In the genomic region with DNA sequence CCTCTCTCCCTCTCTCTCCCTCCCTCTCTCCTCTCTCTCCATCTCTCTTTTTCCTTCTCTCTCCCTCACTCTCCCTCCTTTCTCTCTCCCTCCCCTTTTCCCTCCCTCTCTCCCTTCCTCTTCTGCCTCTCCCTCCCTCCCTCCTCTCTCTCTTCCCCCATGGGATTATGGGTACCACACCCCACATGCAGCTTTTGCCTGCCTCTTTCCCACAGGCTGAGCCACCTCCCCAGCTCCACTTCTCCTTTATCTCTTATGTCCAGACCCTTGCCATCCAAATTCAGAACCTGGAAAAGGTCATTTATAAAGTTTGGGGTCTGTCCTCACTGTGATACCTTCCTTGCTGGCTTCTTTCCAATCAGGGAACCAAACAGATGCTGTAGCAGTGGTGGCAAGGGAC, we compare ENCODE assay signal across 18 mouse cellular contexts.
DNase-seq lines count a peak whose midpoint lies in the region; ATAC-seq and TF ChIP-seq lines count a peak whose summit lies in the region.
"Had no signal": no experiment of that assay in that cellular context is flagged by ENCODE, and none has a peak within 500 bp of the region (broad histone marks: within the 10 kb centered on the region; RNA-seq: fewer than 3 reads in every experiment).

No protein-coding gene starts in this region.

- H3K36me3 ChIP-seq in stomach, embryonic 15.5 days: no peaks in the 10 kb centered on the region
- no peaks in the 10 kb centered on the region for H3K36me3 ChIP-seq in stomach, postnatal 0 days (ENCODE audit: control insufficient read depth, insufficient read depth, low read length)
- H3K36me3 ChIP-seq in erythroblast, embryonic 14.5 days (ENCODE audit: control insufficient read depth): peaks cover 13% of the 10 kb centered on the region
- no peaks in the 10 kb centered on the region for H3K36me3 ChIP-seq in liver, embryonic 14.5 days (replicated peaks; ENCODE audit: control insufficient read depth, insufficient read depth, low read depth)
- H3K36me3 ChIP-seq: embryonic facial prominence, embryonic 12.5 days; lung, embryonic 15.5 days had no signal

- no peak for TF ChIP-seq CTCF in stomach, postnatal 0 days (IDR thresholded peaks at IDR 0.05; ENCODE audit: low read depth)
- no peak for TF ChIP-seq CTCF in liver, embryonic 14.5 days (IDR thresholded peaks at IDR 0.05; ENCODE audit: low read depth)

- no peak for TF ChIP-seq EP300 in stomach, postnatal 0 days (optimal IDR thresholded peaks at IDR 0.05)
- TF ChIP-seq EP300 in liver, embryonic 14.5 days (IDR thresholded peaks at IDR 0.05; ENCODE audit: low read depth): no peak

- no peak overlapping the region for H3K4me3 ChIP-seq in stomach, embryonic 15.5 days (replicated peaks)
- H3K4me3 ChIP-seq in stomach, postnatal 0 days (ENCODE audit: low read depth, low read length): no peak overlapping the region
- H3K4me3 ChIP-seq in erythroblast, embryonic 14.5 days (replicated peaks): peak overlapping the region; percentile 45
- H3K4me3 ChIP-seq in liver, embryonic 14.5 days (ENCODE audit: insufficient read depth in 1 of 2, low read depth in 2 of 2, low read length in 2 of 2): no peak overlapping the region
- H3K4me3 ChIP-seq: embryonic facial prominence, embryonic 12.5 days; layer of hippocampus, adult 2 months; lung, embryonic 15.5 days; megakaryocyte, embryonic 14.5 days had no signal

- H3K4me2 ChIP-seq in stomach, embryonic 15.5 days: no peak overlapping the region
- H3K4me2 ChIP-seq in stomach, postnatal 0 days (replicated peaks; ENCODE audit: low read depth): no peak overlapping the region
- peak overlapping the region; percentile 67 for H3K4me2 ChIP-seq in liver, embryonic 14.5 days (ENCODE audit: low read depth)
- H3K4me2 ChIP-seq: embryonic facial prominence, embryonic 12.5 days; heart, embryonic 11.5 days; lung, embryonic 15.5 days had no signal

- no peaks in the 10 kb centered on the region for H3K27me3 ChIP-seq in stomach, embryonic 15.5 days (replicated peaks)
- H3K27me3 ChIP-seq in stomach, postnatal 0 days (ENCODE audit: control insufficient read depth, insufficient read depth, low read length): no peaks in the 10 kb centered on the region
- no peaks in the 10 kb centered on the region for H3K27me3 ChIP-seq in erythroblast, embryonic 14.5 days (ENCODE audit: control insufficient read depth)
- no peaks in the 10 kb centered on the region for H3K27me3 ChIP-seq in liver, embryonic 14.5 days (ENCODE audit: control insufficient read depth, insufficient read depth, low read length)
- H3K27me3 ChIP-seq: embryonic facial prominence, embryonic 12.5 days; lung, embryonic 15.5 days had no signal

- ATAC-seq in stomach, embryonic 15.5 days (ENCODE audit: insufficient read depth, low FRiP score, low read depth): peak; percentile 63; the same call in 1 of the 2 replicates
- no peak for ATAC-seq in stomach, postnatal 0 days (ENCODE audit: low FRiP score, low TSS enrichment)
- ATAC-seq in liver, embryonic 14.5 days (ENCODE audit: insufficient read depth): peak; percentile 76
- ATAC-seq: hindbrain, embryonic 16.5 days had no signal

- H3K9ac ChIP-seq in stomach, embryonic 15.5 days: no peak overlapping the region
- no peak overlapping the region for H3K9ac ChIP-seq in stomach, postnatal 0 days (ENCODE audit: low read length)
- peak overlapping the region; percentile 38 for H3K9ac ChIP-seq in liver, embryonic 14.5 days (replicated peaks)
- H3K9ac ChIP-seq: embryonic facial prominence, embryonic 12.5 days; lung, embryonic 15.5 days had no signal

- H3K27ac ChIP-seq in stomach, embryonic 15.5 days: no peak overlapping the region
- no peak overlapping the region for H3K27ac ChIP-seq in stomach, postnatal 0 days (replicated peaks)
- H3K27ac ChIP-seq in liver, embryonic 14.5 days: peak overlapping the region; percentile 91
- H3K27ac ChIP-seq: embryonic facial prominence, embryonic 12.5 days; layer of hippocampus, adult 2 months; lung, embryonic 15.5 days had no signal

- H3K4me1 ChIP-seq in stomach, embryonic 15.5 days: no peaks in the 10 kb centered on the region
- no peaks in the 10 kb centered on the region for H3K4me1 ChIP-seq in stomach, postnatal 0 days (replicated peaks; ENCODE audit: control insufficient read depth, insufficient read depth)
- peaks cover 75% of the 10 kb centered on the region for H3K4me1 ChIP-seq in erythroblast, embryonic 14.5 days (ENCODE audit: control insufficient read depth)
- peaks cover 39 to 49% of the 10 kb centered on the region in 2 experiments for H3K4me1 ChIP-seq in liver, embryonic 14.5 days (replicated peaks; ENCODE audit: control insufficient read depth in 2 of 2, insufficient read depth in 2 of 2, low read length in 1 of 2)
- H3K4me1 ChIP-seq: lung, embryonic 15.5 days had no signal

- H3K9me3 ChIP-seq in stomach, embryonic 15.5 days: no peaks in the 10 kb centered on the region
- 0 out of 2 replicates have a peak, but pooled peaks cover 5% of the 10 kb centered on the region for H3K9me3 ChIP-seq in stomach, postnatal 0 days (ENCODE audit: control insufficient read depth, low read length)
- peaks cover 14% of the 10 kb centered on the region for H3K9me3 ChIP-seq in erythroblast, embryonic 14.5 days (ENCODE audit: control insufficient read depth, low read length)
- H3K9me3 ChIP-seq in liver, embryonic 14.5 days (ENCODE audit: control insufficient read depth, low read length): no peaks in the 10 kb centered on the region
- H3K9me3 ChIP-seq: lung, embryonic 15.5 days had no signal

- no peak for DNase-seq in stomach, postnatal 0 days (ENCODE audit: low spot score)
- peak; percentile 71 to 76 (median 73) for DNase-seq in liver, embryonic 14.5 days (ENCODE audit: low read depth in 3 of 3, low spot score in 3 of 3)
- no peak for DNase-seq in retina, embryonic 14.5 days (ENCODE audit: low spot score)
- DNase-seq in kidney, postnatal 10 days: no peak
- no peak for DNase-seq in cerebellum, adult 8-10 months
- DNase-seq: adrenal gland, adult 2 months; cerebellum, adult 18-20 months; gastrocnemius, postnatal 14 days; heart, postnatal 14 days; thymus, adult 2 months had no signal

Comparison
In these comparisons a context has a peak if more than half of its experiments do, and no peak if none do; other contexts are left out.
1. DNase-seq: peak in liver, embryonic 14.5 days (3 of 3); none in stomach, postnatal 0 days (single experiment), retina, embryonic 14.5 days (single experiment), kidney, postnatal 10 days (single experiment) and cerebellum, adult 8-10 months (single experiment).